11 mouse cellular contexts compared by ENCODE assay signal in the genomic region with DNA sequence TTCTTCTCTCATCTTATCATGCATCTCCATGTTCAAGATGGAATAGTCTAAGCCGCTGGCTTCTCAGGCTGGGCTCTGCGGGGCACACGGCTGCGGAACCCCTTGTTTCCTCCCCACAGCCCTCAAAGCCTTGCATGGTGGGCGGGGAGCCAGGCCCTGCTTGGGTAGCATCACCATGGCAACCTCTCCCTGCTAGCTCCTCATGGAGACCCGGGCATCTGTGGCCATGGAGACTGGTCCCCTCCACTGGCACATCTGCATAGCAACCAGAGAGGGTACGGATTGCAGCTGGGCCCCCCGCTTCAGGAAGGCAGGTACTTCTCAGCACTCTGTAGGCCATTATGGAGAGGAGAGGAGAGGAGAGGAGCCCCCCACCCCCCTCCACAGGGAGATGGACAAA. TPM values are rescaled to one million over a fixed set of nuclear protein-coding genes. Genes with fewer than 3 reads are reported as not detected.
DNase-seq lines count a peak whose midpoint lies in the region; ATAC-seq and TF ChIP-seq lines count a peak whose summit lies in the region.
"Had no signal": no experiment of that assay in that cellular context is flagged by ENCODE, and none has a peak within 500 bp of the region (broad histone marks: within the 10 kb centered on the region; RNA-seq: fewer than 3 reads in every experiment).

No protein-coding gene starts in this region.

- WGBS in heart, postnatal 0 days = 69% methylated on average over 8 of the region's 8 CpGs
- WGBS in midbrain, embryonic 13.5 days = 4% methylated on average over 8 of the region's 8 CpGs

- no peak overlapping the region for H3K4me2 ChIP-seq in heart, postnatal 0 days (ENCODE audit: low read depth, low read length)
- H3K4me2 ChIP-seq in midbrain, embryonic 13.5 days (replicated peaks) = peak overlapping the region; percentile 40
- H3K4me2 ChIP-seq: embryonic facial prominence, embryonic 15.5 days; lung, embryonic 14.5 days had no signal

- TF ChIP-seq POLR2A in brain, embryonic 14.5 days (IDR thresholded peaks at IDR 0.05; ENCODE audit: borderline replicate concordance, extremely low read depth, insufficient read depth, insufficient read length, poor library complexity, severe bottlenecking) = no peak

- no peak for ATAC-seq in frontal cortex, adult (ENCODE audit: low TSS enrichment)
- ATAC-seq in heart, postnatal 0 days (ENCODE audit: insufficient read depth, low read depth) = no peak
- ATAC-seq in midbrain, embryonic 13.5 days = peak; percentile 86
- ATAC-seq: intestine, postnatal 0 days had no signal

- no peak for TF ChIP-seq CTCF in brain, embryonic 14.5 days (IDR thresholded peaks at IDR 0.05; ENCODE audit: borderline replicate concordance, extremely low read depth, insufficient read depth, insufficient read length)
- TF ChIP-seq CTCF in heart, postnatal 0 days (IDR thresholded peaks at IDR 0.05; ENCODE audit: low read depth) = no peak

- no peak overlapping the region for H3K4me3 ChIP-seq in heart, postnatal 0 days (ENCODE audit: low read depth, low read length)
- H3K4me3 ChIP-seq in midbrain, embryonic 13.5 days (replicated peaks) = 0 out of 2 replicates have a peak overlapping the region, but pooled peaks have one; percentile 8
- H3K4me3 ChIP-seq: embryonic facial prominence, embryonic 15.5 days had no signal

- TF ChIP-seq EP300 in heart, postnatal 0 days (IDR thresholded peaks at IDR 0.05; ENCODE audit: low read depth) = no peak

- H3K27me3 ChIP-seq in heart, postnatal 0 days (ENCODE audit: control insufficient read depth, insufficient read depth, low read length) = no peaks in the 10 kb centered on the region
- peaks cover 9% of the 10 kb centered on the region; the same call in 1 of the 2 replicates for H3K27me3 ChIP-seq in midbrain, embryonic 13.5 days
- H3K27me3 ChIP-seq: embryonic facial prominence, embryonic 15.5 days had no signal

- peak; percentile 76 for DNase-seq in frontal cortex, postnatal 10 days (ENCODE audit: low spot score in 2 of 2)
- DNase-seq in brain, embryonic 14.5 days (ENCODE audit: low read depth) = peak; percentile 98
- DNase-seq in heart, postnatal 0 days (ENCODE audit: low spot score) = no peak
- DNase-seq in spleen, postnatal 4 days (ENCODE audit: low spot score in 2 of 2) = no peak
- DNase-seq in natural killer cell, adult 2 months (ENCODE audit: low spot score in 2 of 2) = no peak
- no peak for DNase-seq in kidney, adult 9 months
- DNase-seq: lung, embryonic 14.5 days had no signal

- no peak overlapping the region for H3K9ac ChIP-seq in heart, postnatal 0 days (replicated peaks; ENCODE audit: low read depth, low read length)
- no peak overlapping the region; the same call in 1 of the 2 replicates for H3K9ac ChIP-seq in midbrain, embryonic 13.5 days (replicated peaks)
- H3K9ac ChIP-seq: embryonic facial prominence, embryonic 15.5 days; lung, embryonic 14.5 days had no signal

- H3K36me3 ChIP-seq in heart, postnatal 0 days (replicated peaks; ENCODE audit: control insufficient read depth, insufficient read depth, low read length) = no peaks in the 10 kb centered on the region
- no peaks in the 10 kb centered on the region for H3K36me3 ChIP-seq in midbrain, embryonic 13.5 days
- H3K36me3 ChIP-seq: embryonic facial prominence, embryonic 15.5 days had no signal

- H3K4me1 ChIP-seq in heart, postnatal 0 days (ENCODE audit: control insufficient read depth, insufficient read depth) = peaks cover 34% of the 10 kb centered on the region
- H3K4me1 ChIP-seq in midbrain, embryonic 13.5 days (replicated peaks) = peaks cover 76% of the 10 kb centered on the region

- no peaks in the 10 kb centered on the region for H3K9me3 ChIP-seq in heart, postnatal 0 days (replicated peaks; ENCODE audit: control insufficient read depth, low read length)
- no peaks in the 10 kb centered on the region for H3K9me3 ChIP-seq in midbrain, embryonic 13.5 days
- H3K9me3 ChIP-seq: embryonic facial prominence, embryonic 15.5 days had no signal

- H3K27ac ChIP-seq in heart, postnatal 0 days (ENCODE audit: low read depth) = peak overlapping the region; percentile 92
- peak overlapping the region; percentile 90 for H3K27ac ChIP-seq in midbrain, embryonic 13.5 days
- H3K27ac ChIP-seq: embryonic facial prominence, embryonic 15.5 days had no signal

RNA-seq across cellular contexts. Expression of a gene that starts 40.5 kb away (rescaled TPM):
- 116 and 166 TPM in 2 replicates for polyA plus RNA-seq in brain, embryonic 14.5 days (2012; rRNA removed)
- 45.9 and 131 TPM in 2 replicates for total RNA-seq in heart, postnatal 0 days (2014; rRNA removed; ENCODE audit: low replicate concordance)
- 39.1 and 46.9 TPM in 2 replicates for polyA plus RNA-seq in heart, postnatal 0 days (2015; fragmentation: Nextera tagmentation; extraction: Ambion mirVana)
- 66.9 and 70.2 TPM in 2 replicates for polyA plus RNA-seq in midbrain, embryonic 13.5 days (2015; fragmentation: Nextera tagmentation; extraction: Ambion mirVana)

RNA-seq across cellular contexts. Expression of a gene that starts 44.0 kb away (rescaled TPM):
- polyA plus RNA-seq in brain, embryonic 14.5 days (2012; rRNA removed) = 45.7 and 74.3 TPM in 2 replicates
- 38.8 and 49.9 TPM in 2 replicates for total RNA-seq in heart, postnatal 0 days (2014; rRNA removed; ENCODE audit: low replicate concordance)
- polyA plus RNA-seq in heart, postnatal 0 days (2015; fragmentation: Nextera tagmentation; extraction: Ambion mirVana) = 25.2 and 25.6 TPM in 2 replicates
- polyA plus RNA-seq in midbrain, embryonic 13.5 days (2015; fragmentation: Nextera tagmentation; extraction: Ambion mirVana) = 66.2 and 71.9 TPM in 2 replicates

Comparison
In these comparisons a context has a peak if more than half of its experiments do, and no peak if none do; other contexts are left out.
1. DNase-seq: peak in frontal cortex, postnatal 10 days (2 of 2) and brain, embryonic 14.5 days (single experiment); none in heart, postnatal 0 days (single experiment), spleen, postnatal 4 days (0 of 2), natural killer cell, adult 2 months (0 of 2) and kidney, adult 9 months (single experiment).